Mouse (Mus musculus) CH12F3 (cell line): ENCODE results near the gene Dera.

Experiments
- in situ Hi-C: fragments of 300-500 bp; cut with MboI; formaldehyde crosslinking; loops from 2 replicates; pipeline ENCODE4 v1.14.3; 2020; ENCODE audit warnings: low sequenced_read_pairs

Dera gene

DNA sequence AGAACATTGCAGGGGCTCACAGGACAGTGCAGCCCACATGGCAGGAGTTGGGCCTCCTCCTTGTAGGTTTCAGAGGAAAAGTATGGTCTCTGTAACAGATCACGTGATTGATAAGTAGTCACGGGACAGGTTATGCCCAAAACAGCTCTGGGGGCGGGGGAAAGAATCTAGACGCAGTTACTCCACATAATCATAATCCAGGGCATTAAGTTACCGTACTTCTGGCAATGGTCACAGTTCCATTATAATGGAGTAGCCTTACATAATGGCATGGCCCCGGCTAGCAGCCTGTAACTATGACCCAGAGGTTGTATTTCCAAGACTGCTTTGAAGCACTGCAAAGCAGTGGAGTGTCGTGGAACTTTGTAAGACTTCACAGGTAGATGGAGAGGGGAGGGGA lies 49.8 kb downstream of the Dera start:
- in situ Hi-C loops, result no loop called here

DNA sequence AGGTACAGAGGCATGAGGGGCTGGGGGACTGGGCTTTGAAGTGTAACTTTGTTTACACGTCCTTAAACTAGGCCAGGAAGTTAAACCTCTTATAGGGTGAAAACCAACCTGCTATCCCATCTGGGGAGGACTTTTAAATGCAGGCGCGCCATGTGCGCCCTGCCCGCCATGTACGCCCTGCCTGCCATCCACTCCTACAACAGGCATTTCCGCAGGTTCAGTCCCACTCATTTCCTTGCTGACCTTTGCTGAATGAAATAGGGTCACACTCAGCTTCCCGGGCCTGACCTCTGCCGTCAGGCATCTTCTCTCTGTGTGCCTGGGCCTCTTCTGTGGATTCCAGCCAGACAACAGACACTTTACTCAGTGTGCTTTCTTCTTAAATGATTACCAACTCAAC lies 50.3 kb downstream of the Dera start:
- in situ Hi-C loops, result no loop called here

DNA sequence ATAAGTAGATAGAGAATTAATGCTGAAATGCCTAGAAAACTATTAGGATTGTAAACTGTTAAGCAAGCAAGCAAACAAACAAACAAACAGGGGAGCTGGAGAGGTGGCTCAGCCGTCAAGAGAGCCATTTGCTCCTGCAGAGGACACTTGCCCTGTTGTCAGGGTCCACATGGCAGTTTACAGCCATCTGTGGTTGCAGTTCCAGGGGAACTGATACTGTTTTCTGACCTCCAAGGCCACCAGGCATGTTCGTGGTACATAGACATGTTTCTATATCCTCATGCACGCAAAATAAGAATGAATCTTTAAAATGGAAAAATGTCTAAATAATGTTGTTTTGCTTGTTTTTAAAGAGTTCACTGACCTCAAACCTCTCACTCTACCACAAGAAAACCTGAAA lies 52.0 kb downstream of the Dera start:
- in situ Hi-C loops, result no loop called here

DNA sequence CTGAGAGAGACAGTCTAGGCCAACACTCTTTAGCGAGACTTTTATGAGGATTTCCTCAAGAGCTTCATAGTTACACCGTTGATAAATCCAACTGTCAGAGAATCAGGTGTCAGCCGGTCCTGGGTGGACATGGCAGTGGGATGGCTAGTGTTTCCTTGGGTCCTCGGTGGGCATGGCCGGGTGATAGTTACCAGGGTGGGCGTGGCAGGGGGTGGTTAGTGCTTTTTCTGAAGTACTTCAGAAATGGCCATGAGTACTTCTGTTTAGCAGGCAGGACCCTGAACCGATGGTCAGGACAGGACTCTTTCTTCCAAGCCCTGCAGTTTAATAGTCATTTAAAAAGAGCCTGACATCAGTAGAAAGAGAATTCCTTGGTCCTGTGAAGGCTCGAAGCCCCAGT lies 52.5 kb downstream of the Dera start:
- in situ Hi-C loops, result no loop called here

DNA sequence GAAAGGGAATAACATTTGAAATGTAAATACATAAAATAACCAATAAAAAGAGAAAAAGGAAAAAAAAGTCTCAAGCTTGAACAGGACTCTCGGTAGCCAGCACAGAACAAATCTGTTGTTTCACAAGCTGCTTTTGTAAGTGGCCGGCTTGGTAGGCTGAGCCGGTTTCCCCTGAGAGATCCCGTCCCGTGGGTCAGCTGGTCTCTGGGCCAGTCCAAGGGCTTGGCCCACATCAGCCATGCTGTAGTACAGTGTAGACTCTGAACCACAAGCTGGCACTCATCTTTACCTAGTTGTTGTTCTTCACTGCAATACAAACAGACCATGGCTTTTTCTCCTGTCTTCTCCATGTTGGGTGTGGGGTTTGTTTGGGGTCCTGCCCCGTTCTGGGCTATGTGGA lies 53.0 kb downstream of the Dera start:
- in situ Hi-C loops, result no loop called here

DNA sequence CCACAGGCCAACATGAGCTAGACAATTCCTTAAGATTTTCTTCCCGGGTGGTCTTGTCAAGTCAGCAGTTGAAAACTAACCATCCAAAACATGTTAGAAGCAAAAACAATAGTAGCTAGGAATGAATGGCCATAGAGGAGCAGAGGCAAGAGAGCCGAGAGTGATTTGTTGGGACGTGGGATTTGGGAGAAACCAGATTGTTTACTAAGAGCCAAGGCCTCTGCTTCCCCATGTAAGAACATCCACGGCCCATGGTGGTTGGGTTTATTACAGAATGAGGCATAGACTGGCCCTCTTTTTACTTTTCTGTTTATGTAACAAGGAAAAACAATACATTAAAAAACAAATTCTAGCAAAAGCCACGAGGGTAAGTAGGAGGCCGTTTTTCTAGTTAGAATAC lies 54.4 kb downstream of the Dera start:
- in situ Hi-C loops, result no loop called here

DNA sequence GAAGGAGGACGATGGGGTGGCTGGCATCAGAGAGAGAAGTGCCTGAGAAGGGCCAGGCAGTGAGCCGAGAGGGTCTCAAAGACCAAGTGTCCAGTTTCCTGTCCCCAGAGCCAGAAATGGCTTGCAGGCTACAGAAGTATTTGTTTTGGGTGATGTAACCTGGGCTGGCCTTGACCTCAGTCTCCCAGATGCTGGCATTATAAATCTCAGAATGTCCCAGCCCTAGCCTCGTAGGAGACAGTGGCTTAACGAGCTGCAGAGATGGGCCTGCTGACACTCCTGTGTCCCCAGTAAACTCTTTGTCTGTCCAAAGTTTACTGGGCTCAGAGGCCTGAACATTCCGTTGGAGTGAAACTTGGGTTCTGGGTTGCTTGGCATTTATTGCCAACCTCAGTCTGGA lies 55.8 kb downstream of the Dera start:
- in situ Hi-C loops, result no loop called here

DNA sequence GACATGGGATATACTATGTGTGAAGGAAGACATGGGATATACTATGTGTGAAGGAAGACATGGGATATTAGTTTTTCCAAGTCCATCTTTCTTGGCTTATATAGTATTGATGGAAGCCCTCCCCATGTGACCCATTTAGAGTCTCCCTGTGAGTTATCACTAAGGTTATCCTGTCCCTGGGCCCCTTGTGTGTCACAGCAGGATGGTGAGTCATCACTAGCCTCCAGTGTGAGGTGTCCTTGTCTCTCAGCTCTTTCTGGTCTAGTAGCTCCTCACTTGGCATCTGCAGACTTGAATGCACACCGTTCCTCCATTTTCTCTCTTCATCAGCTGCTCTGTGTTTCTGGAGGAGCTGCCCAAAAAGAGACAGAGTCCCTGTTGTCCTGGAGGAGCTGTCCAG lies 59.7 kb downstream of the Dera start:
- in situ Hi-C loops, result no loop called here

DNA sequence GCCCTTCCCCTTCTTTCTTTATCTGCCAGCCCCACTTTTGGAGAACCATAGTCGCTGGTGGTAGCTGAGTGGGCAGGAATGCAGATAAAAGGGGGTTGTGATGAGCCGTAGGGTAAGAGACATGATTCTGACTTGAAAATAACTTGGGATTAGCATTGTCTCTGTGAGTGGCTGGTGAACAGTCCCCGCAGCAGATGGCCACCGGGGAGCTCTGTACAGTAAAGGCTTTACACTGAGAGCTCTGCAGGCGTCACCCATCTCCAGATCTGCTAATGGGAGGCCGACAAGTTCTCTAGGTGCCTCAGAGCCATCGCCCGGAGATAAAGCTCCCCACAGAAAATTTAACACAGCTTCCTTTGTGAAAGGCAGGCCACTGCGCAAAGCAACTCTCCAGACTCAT lies 62.2 kb downstream of the Dera start:
- in situ Hi-C loops, result no loop called here

DNA sequence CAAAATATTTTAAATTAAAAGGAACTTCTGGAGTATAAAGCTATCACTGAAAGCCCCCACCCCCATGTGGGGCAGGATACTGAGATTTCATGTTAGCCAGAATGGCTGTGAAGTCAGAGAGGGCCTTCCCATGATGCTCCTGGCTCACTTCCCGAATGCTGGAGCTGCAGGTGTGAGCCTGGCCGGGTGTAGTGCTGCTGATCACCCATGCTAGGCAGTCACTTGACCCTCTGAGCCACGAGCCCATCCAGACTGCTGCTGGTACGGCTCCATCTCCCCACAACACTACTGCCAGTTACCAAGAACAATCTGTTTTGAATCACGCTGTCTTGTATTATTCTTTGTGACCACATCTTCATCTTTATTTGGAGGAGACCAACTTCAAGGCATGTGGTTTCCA lies 68.2 kb downstream of the Dera start:
- in situ Hi-C loops, result no loop called here

DNA sequence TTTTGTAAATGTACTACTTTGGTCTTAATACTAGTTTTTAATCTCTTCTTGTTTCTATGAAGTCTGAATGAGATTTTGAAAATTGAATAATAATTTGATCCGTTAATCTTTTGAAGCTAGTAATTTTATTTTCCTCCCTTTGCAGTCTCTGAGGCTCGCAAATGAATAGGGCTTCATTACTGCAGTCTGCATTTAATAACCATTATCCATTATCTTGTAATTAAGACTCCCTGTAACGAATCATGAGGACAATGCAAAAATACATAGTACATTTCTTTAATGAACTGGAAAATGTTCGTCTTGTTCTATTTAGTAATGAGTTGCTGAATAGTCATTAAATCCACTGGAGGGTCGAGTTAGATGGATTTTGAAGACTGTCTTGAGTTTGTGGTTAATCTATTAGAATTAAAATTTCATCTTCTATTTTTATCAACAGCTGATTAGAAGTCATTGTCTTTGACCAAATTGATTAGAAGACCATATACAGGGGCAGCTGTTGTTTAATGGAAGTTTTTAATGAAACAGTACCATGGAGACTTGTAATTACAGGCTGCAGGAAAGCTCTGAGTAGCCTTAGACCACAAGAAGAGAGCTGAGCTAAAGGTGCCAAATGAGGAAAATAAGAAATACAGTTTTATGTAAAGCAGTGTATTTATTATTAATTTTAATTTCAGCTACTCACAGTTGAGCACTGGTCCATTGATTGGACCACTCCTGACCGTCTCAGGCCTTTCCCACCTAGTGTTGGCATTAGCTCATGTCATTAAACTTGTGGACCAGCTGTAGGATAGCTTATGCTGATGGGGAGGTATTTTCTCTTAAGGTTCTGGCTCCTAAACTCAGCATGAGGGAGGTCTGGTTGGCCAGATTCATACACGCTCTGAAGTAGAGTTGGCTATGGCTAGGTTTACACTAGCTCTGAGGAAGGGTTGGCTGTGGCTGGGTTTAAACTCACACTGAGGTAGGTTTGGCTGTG lies 70.0 kb downstream of the Dera start:
- in situ Hi-C loops, result no loop called here

DNA sequence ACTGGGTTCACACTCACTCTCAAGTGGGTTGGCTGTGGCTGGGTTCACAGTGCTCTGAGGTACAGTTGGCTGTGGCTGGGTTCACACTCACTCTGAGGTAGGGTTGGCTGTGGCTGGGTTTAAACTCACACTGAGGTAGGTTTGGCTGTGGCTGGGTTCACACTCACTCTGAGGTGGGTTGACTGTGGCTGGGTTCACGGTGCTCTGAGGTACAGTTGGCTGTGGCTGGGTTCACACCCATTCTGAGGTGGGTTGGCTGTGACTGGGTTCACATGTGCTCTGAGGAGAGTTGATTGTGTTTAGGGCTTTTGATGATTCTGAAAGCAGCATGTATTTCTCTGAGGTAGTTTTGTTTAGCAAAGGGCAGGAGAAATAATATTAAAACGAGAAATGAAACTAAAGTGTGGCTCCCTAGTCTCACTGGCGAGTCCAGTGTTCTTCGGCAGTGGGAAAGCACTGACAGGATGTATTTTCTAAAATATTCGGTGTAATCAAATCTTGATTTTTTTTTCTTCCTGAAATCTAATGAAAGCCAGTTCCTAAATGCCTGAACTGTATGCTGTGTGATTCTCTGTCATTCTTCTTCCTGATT lies 70.8 kb downstream of the Dera start:
- in situ Hi-C loops, result no loop called here

DNA sequence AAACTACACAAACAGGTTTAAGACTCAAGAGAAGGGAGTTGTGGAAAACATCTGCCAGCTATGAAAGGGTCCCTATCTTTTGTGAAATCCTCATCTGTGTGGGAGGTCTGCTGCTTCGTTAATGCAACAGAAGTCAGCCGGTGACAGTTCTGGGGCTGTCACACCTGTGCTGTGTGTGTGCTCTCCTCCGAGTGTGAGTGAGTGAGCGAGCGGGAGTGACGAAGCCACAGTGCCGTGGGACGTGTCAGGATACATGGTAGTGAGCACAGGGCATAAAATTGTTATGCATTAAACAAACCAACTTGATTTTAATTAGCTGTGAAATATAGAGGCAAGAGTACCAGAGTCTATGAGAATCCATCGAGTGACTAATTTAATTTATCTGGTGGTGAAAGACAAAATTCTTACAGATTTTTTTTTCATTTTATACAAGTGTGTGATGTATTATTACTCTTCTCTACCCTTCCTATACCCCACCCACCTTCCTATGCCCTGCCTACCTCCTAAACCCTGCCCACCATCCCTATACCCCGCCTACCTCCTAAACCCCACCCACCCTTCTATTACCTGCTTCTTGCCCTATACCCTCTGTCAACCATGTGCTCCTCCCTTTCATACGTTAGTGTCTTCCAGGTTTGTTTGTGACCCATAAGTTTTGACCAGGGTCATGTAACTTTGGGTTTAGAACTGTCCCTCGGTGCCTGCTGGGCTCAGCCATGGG lies 74.9 kb downstream of the Dera start:
- in situ Hi-C loops, result no loop called here

DNA sequence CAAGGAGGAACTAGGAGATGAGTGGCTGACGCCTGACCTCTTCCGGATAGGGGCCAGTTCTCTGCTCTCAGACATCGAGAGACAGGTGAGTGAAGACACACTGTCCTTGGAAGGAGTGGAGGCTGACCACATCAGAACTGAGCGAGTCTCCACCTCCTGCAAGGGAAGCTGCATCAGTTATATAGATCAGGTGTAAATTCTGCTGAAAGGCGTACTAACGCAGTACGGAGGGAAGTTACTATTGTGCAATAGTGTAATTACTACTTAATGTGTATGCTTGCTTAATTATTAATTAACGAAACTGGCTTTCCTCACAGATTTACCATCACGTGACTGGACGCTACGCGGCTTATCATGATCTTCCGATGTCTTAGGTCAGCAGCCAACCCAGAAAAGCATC lies 82.5 kb downstream of the Dera start:
- in situ Hi-C loops, result no loop called here

DNA sequence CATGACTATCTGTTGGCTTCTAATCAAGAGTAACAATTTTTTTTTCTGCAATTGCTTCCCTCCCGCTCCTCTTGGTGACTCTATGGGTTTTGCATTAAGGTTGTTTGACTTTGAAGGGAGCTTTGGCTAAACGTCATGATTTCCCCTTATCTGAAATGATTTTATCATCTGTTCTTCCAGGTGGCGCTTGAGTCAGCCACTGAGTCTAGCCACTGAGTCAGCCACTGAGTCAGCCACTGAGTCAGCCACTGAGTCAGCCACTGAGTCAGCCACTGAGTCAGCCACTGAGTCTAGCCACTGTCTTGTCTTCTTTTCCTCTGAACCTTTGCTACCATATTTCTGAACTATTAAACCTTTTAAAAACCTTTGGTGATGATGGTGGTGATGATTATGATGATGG lies 89.0 kb downstream of the Dera start:
- in situ Hi-C loops, result no loop called here

DNA sequence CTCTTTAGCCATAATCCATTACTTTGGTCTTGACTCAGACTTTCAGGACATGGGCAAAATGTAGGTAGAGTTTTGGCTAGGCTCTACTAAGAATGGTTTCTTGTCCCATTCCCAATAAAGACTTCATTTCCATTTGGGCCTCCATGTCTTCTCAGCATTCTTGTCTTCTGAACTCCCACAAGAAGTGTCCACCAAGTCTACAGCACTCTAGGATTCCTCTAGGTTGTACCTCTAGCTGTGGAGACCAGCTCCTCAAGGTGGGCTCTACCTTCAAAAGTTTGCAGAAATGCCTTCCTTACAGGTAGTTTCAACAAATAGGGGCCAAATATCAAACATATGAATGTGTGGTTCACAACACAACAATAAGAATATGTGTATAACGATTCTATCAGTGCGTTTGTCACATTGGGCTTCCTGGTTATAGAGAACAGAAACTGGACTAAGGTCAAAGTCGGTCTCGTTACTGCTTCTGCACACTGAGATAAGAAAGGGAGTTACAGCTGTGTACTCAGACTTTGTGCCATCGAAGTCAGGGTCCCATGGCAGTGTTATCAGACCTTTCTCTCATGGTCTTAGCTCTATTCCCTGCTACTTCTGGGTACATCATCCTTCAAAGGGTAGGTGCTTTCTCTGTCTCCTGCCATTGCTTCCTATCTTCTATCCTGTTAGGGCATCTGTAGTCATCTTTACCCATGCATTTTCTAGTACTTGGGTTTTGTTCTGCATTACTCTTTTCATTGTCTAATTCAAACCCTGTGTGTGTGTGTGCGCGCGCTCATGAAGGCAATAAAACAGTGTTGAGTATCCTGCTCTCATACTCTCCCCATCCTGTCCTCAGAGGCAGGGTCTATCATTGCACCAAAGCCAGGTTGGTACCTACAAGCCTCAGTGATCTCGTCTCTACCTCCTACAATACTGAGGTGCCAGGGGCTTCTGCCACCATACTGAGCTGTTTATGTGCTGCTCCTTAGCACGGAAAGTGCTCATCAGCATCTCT lies 103.2 kb downstream of the Dera start:
- in situ Hi-C loops, result no loop called here

DNA sequence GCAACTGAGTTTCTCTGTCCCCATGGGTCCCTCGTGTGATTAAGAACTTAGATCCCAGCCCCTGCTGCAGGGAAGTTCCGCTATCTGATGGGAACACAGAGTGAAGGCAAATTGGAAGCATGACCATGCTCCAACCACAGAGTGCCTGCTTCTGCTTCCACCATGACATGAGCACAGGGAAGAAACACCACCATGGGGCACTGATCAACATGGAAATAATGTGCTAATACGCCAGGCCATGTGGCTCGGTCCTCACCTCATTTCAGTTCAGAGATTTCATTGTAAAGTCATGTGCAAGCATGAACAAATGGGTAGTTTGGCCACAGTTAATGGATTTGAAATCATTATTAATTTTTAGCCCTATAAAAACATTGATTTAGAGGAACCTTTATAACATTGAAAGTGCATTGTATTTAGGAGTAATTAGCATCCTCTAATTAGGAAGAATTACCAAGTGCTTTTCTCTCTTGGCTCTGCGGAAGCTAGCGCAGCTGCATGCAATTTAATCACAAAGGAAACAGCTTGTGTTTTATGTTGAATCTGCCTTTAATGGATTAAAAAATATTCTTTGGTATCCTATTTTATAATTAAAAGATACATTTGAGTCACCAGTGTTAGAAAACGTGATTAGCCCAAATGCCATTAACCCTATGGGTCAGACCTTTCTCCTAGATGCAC lies 115.7 kb downstream of the Dera start:
- in situ Hi-C loops, result no loop called here

DNA sequence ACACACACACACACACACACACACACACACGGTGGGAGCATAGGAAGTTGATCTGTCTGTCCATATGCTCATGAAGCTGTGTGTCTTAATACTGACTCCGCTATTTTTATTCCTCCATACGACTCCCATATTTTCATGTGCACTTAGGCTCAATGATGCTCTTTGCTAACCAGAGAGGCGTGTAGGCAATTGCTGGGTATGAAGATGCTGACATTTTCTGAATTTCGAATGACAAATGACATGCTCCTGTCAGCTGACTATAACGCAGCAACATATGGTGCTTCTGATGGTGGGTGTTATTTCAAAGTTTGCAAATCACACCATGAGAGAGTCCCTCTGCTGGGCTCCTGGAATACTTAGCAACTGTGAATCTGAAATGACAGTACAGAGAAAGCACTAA lies 116.3 kb downstream of the Dera start:
- in situ Hi-C loops, result no loop called here

DNA sequence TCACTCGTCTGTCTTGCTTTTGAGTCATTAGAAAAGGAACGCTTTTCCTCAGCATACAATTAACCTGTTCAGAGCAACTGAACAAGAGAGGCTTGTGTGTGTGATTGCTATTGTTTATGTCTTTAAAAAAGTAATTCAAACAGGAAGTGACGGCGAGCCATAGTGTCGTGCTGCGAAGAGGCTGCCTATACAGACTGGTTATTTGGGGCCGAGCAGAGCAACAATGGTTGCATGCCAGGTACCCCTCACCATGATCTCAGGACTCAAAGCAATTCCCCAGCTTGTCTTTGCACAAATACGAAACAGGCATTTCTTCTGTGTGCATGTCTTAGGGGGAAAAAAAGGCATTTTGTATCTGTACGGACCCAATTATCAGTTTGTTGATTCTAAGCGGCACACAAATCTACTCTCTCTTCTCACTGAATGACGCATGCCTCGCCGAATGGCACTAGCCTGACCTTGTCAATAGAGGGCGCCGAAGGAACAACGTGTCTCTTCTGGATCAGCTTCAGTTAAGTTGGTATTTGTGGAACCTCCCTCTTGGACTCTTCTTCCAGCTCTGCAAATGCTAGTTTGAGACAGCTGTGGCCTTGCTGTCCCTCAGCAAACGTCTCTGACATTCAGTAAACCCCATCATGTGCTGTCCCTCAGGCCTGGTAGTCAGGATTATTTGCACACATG lies 117.8 kb downstream of the Dera start:
- in situ Hi-C loops, result no loop called here
